Mouse (Mus musculus) bone marrow, adult 2 months (tissue): ENCODE results near the gene Bmper. TPM values are rescaled to one million over a fixed set of nuclear protein-coding genes. Genes with fewer than 3 reads are reported as not detected.

Source experiments
- H3K27ac ChIP-seq: fragments of 200-500 bp; 2 replicates; pipeline ENCODE4 v1.5.1; 2012; ENCODE audit warnings: low read depth, mild to moderate bottlenecking, control low read depth, inconsistent platforms, low read length; ENCODE audit not compliant: control insufficient read depth, poor library complexity, insufficient read depth
- H3K4me1 ChIP-seq: fragments of 200-500 bp; 2 replicates; pipeline ENCODE4 v1.6.1; 2011; ENCODE audit warnings: low read length; ENCODE audit not compliant: control insufficient read depth, insufficient read depth
- H3K4me3 ChIP-seq: fragments of 200-500 bp; replicated peaks from 2 replicates; pipeline ENCODE3; 2011; ENCODE audit warnings: mild to moderate bottlenecking, low read depth, low read length, control low read depth; ENCODE audit not compliant: control insufficient read depth
- CTCF ChIP-seq: fragments of 200-500 bp; IDR thresholded peaks from 2 replicates; pipeline ENCODE4 v1.5.1; 2011; ENCODE audit warnings: low read length, control low read depth; ENCODE audit not compliant: control insufficient read depth, insufficient read depth
- POLR2A ChIP-seq: fragments of 200-500 bp; IDR thresholded peaks from 2 replicates; pipeline ENCODE4 v1.6.1; 2011; ENCODE audit warnings: low read depth, mild to moderate bottlenecking, control low read depth, low read length, borderline replicate concordance; ENCODE audit not compliant: control insufficient read depth
- whole genome bisulfite sequencing: fragments of 180-500 bp; shearing (Covaris S2); methylation state at CpG from one replicate; pipeline ENCODE4 v1.1.7; 2018; 5-methylcytosine and 5-hydroxymethylcytosine counted together
- polyA plus RNA-seq: library from polyadenylated mRNA; stranded (reverse); fragments of >200 nt; gene quantifications from 2 replicates; pipeline ENCODE4 v1.2.4, GENCODE M21; 2011; ENCODE audit warnings: low replicate concordance; ENCODE audit not compliant: missing spikeins, insufficient read depth, insufficient read length

Bmper gene
- polyA plus RNA-seq, 1 experiment: not detected

- 42% methylated on average over 5 of the region's 5 CpGs for WGBS
- Histone ChIP-seq H3K4me1 (no peaks in the 10 kb centered on the region), H3K27ac (no peak overlapping the region), H3K4me3 (no peak overlapping the region)
- TF ChIP-seq CTCF: no peak
These were observed 900 bp upstream of the Bmper start for GRCm38 (mm10) chr9:23221976-23222375.

- 1% methylated on average over 26 of the region's 26 CpGs for WGBS
- TF ChIP-seq POLR2A (no peak), CTCF (no peak)
- H3K4me1 ChIP-seq: no peaks in the 10 kb centered on the region
- H3K4me3 ChIP-seq: no peak overlapping the region
- no peak overlapping the region for H3K27ac ChIP-seq
These were observed 410 bp upstream of the Bmper start for GRCm38 (mm10) chr9:23222492-23222840.

GRCm38 (mm10) chr9:23223549-23224077 is 737 bp downstream of the Bmper start:
- H3K4me3 ChIP-seq: no peak overlapping the region
- WGBS: 9% methylated on average over 29 of the region's 29 CpGs
- no peaks in the 10 kb centered on the region for H3K4me1 ChIP-seq
- TF ChIP-seq CTCF (no peak), POLR2A (no peak)
- H3K27ac ChIP-seq: no peak overlapping the region

GRCm38 (mm10) chr9:23233464-23234121 is 10.7 kb downstream of the Bmper start:
- Histone ChIP-seq H3K27ac (no peak overlapping the region), H3K4me3 (no peak overlapping the region), H3K4me1 (no peaks in the 10 kb centered on the region)
- no peak for TF ChIP-seq CTCF
- no peak for TF ChIP-seq POLR2A
- WGBS: 85% methylated on average over 8 of the region's 8 CpGs

GRCm38 (mm10) chr9:23235368-23236002 is 12.6 kb downstream of the Bmper start:
- TF ChIP-seq POLR2A: no peak
- TF ChIP-seq CTCF: no peak
- Histone ChIP-seq H3K4me3 (no peak overlapping the region), H3K27ac (no peak overlapping the region; the same call in 1 of the 2 replicates), H3K4me1 (no peaks in the 10 kb centered on the region)
- 25% methylated on average over 6 of the region's 6 CpGs for WGBS

GRCm38 (mm10) chr9:23236635-23237279 is 13.9 kb downstream of the Bmper start:
- WGBS: 66% methylated on average over 6 of the region's 6 CpGs
- no peak for TF ChIP-seq POLR2A
- no peak for TF ChIP-seq CTCF
- no peak overlapping the region for H3K4me3 ChIP-seq

GRCm38 (mm10) chr9:23239011-23239410 is 16.1 kb downstream of the Bmper start:
- TF ChIP-seq CTCF: no peak
- TF ChIP-seq POLR2A: no peak
- Histone ChIP-seq H3K27ac (no peak overlapping the region), H3K4me3 (no peak overlapping the region), H3K4me1 (no peaks in the 10 kb centered on the region)
- WGBS: 51% methylated on average over 2 of the region's 2 CpGs

More at GRCm38 (mm10) chr9:23236635-23237279, 13.9 kb downstream of the Bmper start:
- H3K27ac ChIP-seq: no peak overlapping the region
- H3K4me1 ChIP-seq: no peaks in the 10 kb centered on the region

GRCm38 (mm10) chr9:23242911-23243310 is 20.0 kb downstream of the Bmper start:
- TF ChIP-seq CTCF (no peak), POLR2A (no peak)
- WGBS: 78% methylated on average over 3 of the region's 3 CpGs
- Histone ChIP-seq H3K27ac (no peak overlapping the region), H3K4me3 (no peak overlapping the region), H3K4me1 (no peaks in the 10 kb centered on the region)

- no peak for TF ChIP-seq CTCF
- TF ChIP-seq POLR2A: no peak
- no peak overlapping the region for H3K27ac ChIP-seq
- WGBS: 76% methylated on average over 6 of the region's 6 CpGs
- H3K4me1 ChIP-seq: no peaks in the 10 kb centered on the region
- H3K4me3 ChIP-seq: no peak overlapping the region
These were observed 21.0 kb downstream of the Bmper start for GRCm38 (mm10) chr9:23243869-23244268.
